Mouse (Mus musculus) kidney, adult 2 months (tissue): ENCODE data around the gene Cdh23.

ENCODE experiments used
- CTCF ChIP-seq: fragments of 200-500 bp; conservative IDR thresholded peaks from 2 replicates; pipeline ENCODE4 v1.5.1; 2011; ENCODE audit warnings: low read depth, mild to moderate bottlenecking, control low read depth, low read length, moderate library complexity, mixed read lengths; ENCODE audit not compliant: insufficient read depth, insufficient read length
- POLR2A ChIP-seq: fragments of 200-500 bp; IDR thresholded peaks from one replicate; pipeline ENCODE4 v1.6.1; 2011; ENCODE audit warnings: low read depth, low read length, control low read depth

- no peak for TF ChIP-seq POLR2A
- TF ChIP-seq CTCF, result 0 out of 2 replicates have a peak, but pooled peaks have one; percentile 21
Measured at GRCm38 (mm10) chr10:60615898-60616297, 80.4 kb downstream of the Cdh23 start.
